Mouse (Mus musculus) forebrain, embryonic 16.5 days (tissue): ENCODE measurements at regions not wholly inside any gene's neighbourhood (a gene's known extent, or its start where the extent isn't known, plus 50 kb on each side); places are given as distances from the start of the nearest gene placed in this dataset.
"Not testable (repeated sequence)": the region's sequence is repeated elsewhere in the genome, so short reads cannot be mapped to it uniquely, and the experiment has no call there.

Experiments
- ATAC-seq: fragments of 200-750 bp; cut with Nextera tagmentation; 2 replicates; pipeline ENCODE4 v1.8.0; 2017; ENCODE audit warnings: mild to moderate bottlenecking, moderate library complexity
- H3K27ac ChIP-seq: fragments of 300-500 bp; sonication (generic); 2 replicates; pipeline ENCODE4 v1.5.1; 2014; ENCODE audit warnings: low read length, control low read depth
- H3K27me3 ChIP-seq: fragments of 300-500 bp; sonication (generic); replicated peaks from 2 replicates; pipeline ENCODE4 v1.6.1; 2014; ENCODE audit warnings: low read length; ENCODE audit not compliant: control insufficient read depth, insufficient read depth
- H3K36me3 ChIP-seq: fragments of 300-500 bp; sonication (generic); 2 replicates; pipeline ENCODE4 v1.6.1; 2014; ENCODE audit not compliant: control insufficient read depth, insufficient read depth
- H3K4me1 ChIP-seq: fragments of 300-500 bp; sonication (generic); replicated peaks from 2 replicates; pipeline ENCODE4 v1.6.1; 2014; ENCODE audit warnings: low read length; ENCODE audit not compliant: control insufficient read depth, insufficient read depth
- H3K4me2 ChIP-seq: fragments of 300-500 bp; sonication (generic); 2 replicates; pipeline ENCODE4 v1.6.1; 2014; ENCODE audit warnings: mild to moderate bottlenecking, low read length, control low read depth
- H3K4me3 ChIP-seq: fragments of 300-500 bp; sonication (generic); replicated peaks from 2 replicates; pipeline ENCODE4 v1.5.1; 2014; ENCODE audit warnings: mild to moderate bottlenecking, low read length, control low read depth
- H3K9ac ChIP-seq: fragments of 300-500 bp; sonication (generic); replicated peaks from 2 replicates; pipeline ENCODE4 v1.6.1; 2014; ENCODE audit warnings: low read depth, low read length, control low read depth
- H3K9me3 ChIP-seq: fragments of 300-500 bp; sonication (generic); 2 replicates; pipeline ENCODE4 v1.6.1; 2016; ENCODE audit warnings: low read length; ENCODE audit not compliant: control insufficient read depth
- WGBS: fragments of 180-500 bp; shearing (Covaris S2); extraction: QIAGEN DNeasy Blood & Tissue Kit; methylation state at CpG from one replicate; pipeline ENCODE4 v1.1.7; 2014; 5-methylcytosine and 5-hydroxymethylcytosine counted together

DNA sequence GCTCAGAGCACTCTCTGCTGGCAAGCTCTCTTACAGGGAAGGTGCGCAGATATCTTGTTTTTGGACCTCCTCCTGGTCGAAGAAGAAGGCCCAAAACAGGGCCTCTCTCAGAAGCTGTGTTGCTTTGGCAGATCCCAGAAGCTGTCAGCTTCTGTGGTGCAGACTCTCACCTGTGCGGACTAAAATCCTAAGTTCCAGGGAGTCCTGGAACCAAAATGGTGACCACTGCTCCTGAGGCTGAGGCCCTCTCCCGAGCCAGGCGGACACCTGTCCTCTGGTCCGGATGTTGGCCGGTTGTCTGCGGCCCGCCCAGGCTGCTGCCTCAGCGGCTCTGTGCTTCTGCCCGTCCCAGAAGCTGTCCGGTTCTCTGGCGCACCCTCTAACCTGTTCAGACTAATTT, 318.6 kb downstream of the Dad1 start:
- not testable (repeated sequence) for H3K4me2 ChIP-seq, H3K9ac ChIP-seq, H3K27ac ChIP-seq, ATAC-seq, H3K36me3 ChIP-seq, H3K9me3 ChIP-seq, H3K4me1 ChIP-seq, H3K27me3 ChIP-seq, H3K4me3 ChIP-seq
- WGBS: 92% methylated on average over 8 of the region's 13 CpGs

DNA sequence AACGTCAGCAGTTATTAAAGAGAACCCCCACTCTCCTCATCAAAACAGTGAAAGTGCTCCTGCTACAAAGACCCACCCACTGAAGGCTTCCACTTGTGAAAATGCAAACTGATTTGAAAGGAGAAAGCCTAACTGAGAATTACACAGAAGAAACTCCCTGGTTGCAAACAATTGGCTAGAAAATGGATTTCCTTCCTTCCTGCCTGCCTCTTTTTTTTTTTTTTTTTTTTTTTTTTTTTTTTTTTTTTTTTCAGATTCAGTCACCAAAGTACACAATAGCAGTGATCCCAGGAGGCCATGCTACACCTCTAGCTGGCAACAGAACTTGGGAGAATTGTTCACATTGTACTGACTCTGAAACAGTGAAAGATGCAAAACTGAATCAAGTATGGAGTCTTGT, 343.0 kb downstream of the Dad1 start:
- ATAC-seq: no peak
- H3K4me2 ChIP-seq: no peak overlapping the region
- no peak overlapping the region for H3K27ac ChIP-seq
- H3K9ac ChIP-seq: no peak overlapping the region
- no peaks in the 10 kb centered on the region for H3K27me3 ChIP-seq
- no peaks in the 10 kb centered on the region for H3K9me3 ChIP-seq
- WGBS: 58% methylated on average over 1 of the region's 1 CpGs
- H3K4me1 ChIP-seq: no peaks in the 10 kb centered on the region
- no peak overlapping the region for H3K4me3 ChIP-seq
- H3K36me3 ChIP-seq: no peaks in the 10 kb centered on the region

DNA sequence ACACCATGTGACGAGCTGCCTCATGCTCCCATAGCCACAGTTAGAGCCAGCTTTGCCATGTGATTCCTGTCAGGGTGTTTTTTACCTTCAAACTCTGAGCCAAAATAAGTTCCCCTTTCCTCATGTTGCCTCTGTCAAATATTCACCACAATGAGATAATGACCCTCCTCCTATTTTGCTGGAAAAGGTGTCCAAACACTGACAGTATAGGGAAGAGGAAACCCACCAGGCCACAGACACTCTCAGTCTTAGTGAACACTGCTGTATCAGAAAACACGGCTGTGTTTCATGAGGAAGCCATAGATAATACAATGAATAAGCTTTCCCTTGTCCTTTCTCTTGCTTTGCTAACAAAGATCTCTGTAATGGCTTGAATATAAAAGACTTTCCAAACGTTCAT, 349.3 kb downstream of the Dad1 start:
- no peak overlapping the region for H3K9ac ChIP-seq
- no peak overlapping the region for H3K4me2 ChIP-seq
- no peak for ATAC-seq
- 52% methylated on average over 3 of the region's 3 CpGs for WGBS
- H3K9me3 ChIP-seq: no peaks in the 10 kb centered on the region
- no peak overlapping the region for H3K27ac ChIP-seq
- no peaks in the 10 kb centered on the region for H3K27me3 ChIP-seq
- H3K4me1 ChIP-seq: no peaks in the 10 kb centered on the region
- H3K36me3 ChIP-seq: no peaks in the 10 kb centered on the region
- H3K4me3 ChIP-seq: no peak overlapping the region

DNA sequence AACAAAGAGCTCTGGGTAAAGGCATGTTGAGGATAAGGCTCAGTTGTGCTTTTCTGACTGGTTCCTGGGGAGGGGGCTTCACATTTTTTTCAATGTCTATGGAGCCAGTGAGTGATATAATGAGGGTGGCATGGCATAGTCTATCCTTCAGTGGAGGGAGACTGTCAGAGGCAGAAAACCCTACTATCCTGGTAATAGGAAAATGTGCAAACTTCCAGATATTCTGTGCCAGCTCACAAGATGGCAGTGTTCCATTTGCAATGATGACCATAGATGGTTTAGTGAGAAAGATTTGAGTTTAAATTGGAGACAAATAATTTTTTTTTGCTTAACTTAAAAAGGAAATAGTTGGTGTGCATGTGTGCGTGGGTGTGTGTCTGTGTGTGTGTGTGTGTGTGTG, 352.8 kb downstream of the Dad1 start:
- Histone ChIP-seq H3K27me3 (no peaks in the 10 kb centered on the region), H3K27ac (no peak overlapping the region), H3K36me3 (no peaks in the 10 kb centered on the region), H3K4me1 (no peaks in the 10 kb centered on the region), H3K4me2 (no peak overlapping the region), H3K9me3 (no peaks in the 10 kb centered on the region), H3K4me3 (no peak overlapping the region), H3K9ac (no peak overlapping the region)
- WGBS: 87% methylated on average over 1 of the region's 1 CpGs
- no peak for ATAC-seq

DNA sequence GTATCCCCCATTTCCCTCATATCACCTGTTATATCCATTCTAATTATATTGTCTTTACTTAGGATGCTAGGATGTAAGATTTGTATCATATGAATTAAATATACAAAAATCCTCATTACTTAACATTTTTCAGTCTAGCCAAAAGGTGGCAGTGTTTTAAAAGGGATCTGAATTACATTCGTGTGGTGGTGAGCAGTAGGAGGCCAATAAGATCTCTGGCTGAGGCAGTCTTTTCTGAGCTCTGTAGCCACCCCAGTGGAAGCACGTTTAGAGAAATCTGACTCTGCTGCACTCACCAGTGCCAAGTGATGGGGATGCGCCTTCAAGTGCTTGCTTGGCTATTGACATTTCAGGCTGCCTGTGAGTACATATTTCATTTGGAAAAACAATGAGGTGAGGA, 372.6 kb downstream of the Dad1 start:
- ATAC-seq: peak; percentile 81
- H3K9me3 ChIP-seq: no peaks in the 10 kb centered on the region
- no peak overlapping the region for H3K9ac ChIP-seq
- no peak overlapping the region for H3K4me2 ChIP-seq
- 8% methylated on average over 3 of the region's 3 CpGs for WGBS
- no peaks in the 10 kb centered on the region for H3K27me3 ChIP-seq
- no peaks in the 10 kb centered on the region for H3K4me1 ChIP-seq
- no peak overlapping the region for H3K4me3 ChIP-seq
- no peaks in the 10 kb centered on the region for H3K36me3 ChIP-seq
- no peak overlapping the region for H3K27ac ChIP-seq

DNA sequence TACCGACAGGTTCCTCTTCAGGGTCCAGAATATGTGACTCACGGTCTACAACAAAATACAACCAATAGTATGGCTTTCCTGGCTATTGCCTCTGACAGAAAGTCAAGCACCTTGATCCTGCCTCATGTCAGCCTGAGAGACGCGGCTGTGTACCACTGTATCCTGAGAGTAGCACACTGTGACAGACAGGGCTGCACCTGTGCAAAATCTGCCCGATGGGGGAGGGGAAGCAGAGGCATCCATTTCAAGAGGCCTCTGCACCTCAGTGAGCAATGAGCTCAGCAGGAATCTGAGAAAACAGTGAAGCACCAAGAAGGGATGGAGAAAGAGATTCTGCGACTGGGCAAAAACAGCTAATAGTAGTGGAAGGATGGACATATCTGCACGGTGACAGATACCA, 377.3 kb downstream of the Dad1 start:
- no peak overlapping the region for H3K27ac ChIP-seq
- no peaks in the 10 kb centered on the region for H3K27me3 ChIP-seq
- H3K36me3 ChIP-seq: no peaks in the 10 kb centered on the region
- H3K9ac ChIP-seq: no peak overlapping the region
- no peak overlapping the region for H3K4me2 ChIP-seq
- H3K9me3 ChIP-seq: no peaks in the 10 kb centered on the region
- H3K4me1 ChIP-seq: no peaks in the 10 kb centered on the region
- WGBS: 76% methylated on average over 7 of the region's 7 CpGs
- ATAC-seq: no peak
- no peak overlapping the region for H3K4me3 ChIP-seq

DNA sequence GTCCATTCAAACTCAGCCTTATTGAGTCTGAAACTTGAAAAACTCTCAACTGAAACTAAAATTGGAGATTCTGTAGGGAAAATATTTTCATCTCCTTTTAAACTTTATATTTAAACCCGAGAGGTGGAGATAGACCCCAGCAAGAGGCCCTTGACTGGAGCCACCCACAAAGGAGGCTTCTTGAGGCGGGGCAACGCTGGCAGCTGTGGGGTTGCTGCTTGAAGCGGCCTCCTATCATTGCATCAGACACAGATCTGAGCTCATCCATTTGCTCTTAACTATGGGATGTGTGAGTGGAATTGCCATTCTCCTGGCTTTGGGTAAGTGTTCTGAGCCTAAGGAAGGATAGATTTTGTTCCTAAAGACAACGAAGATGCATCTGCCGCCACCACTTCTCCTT, 378.2 kb downstream of the Dad1 start:
- H3K36me3 ChIP-seq: no peaks in the 10 kb centered on the region
- H3K27me3 ChIP-seq: no peaks in the 10 kb centered on the region
- no peak for ATAC-seq
- H3K4me2 ChIP-seq: no peak overlapping the region
- 66% methylated on average over 6 of the region's 6 CpGs for WGBS
- no peak overlapping the region for H3K9ac ChIP-seq
- no peaks in the 10 kb centered on the region for H3K4me1 ChIP-seq
- no peak overlapping the region for H3K4me3 ChIP-seq
- H3K9me3 ChIP-seq: no peaks in the 10 kb centered on the region
- H3K27ac ChIP-seq: no peak overlapping the region

DNA sequence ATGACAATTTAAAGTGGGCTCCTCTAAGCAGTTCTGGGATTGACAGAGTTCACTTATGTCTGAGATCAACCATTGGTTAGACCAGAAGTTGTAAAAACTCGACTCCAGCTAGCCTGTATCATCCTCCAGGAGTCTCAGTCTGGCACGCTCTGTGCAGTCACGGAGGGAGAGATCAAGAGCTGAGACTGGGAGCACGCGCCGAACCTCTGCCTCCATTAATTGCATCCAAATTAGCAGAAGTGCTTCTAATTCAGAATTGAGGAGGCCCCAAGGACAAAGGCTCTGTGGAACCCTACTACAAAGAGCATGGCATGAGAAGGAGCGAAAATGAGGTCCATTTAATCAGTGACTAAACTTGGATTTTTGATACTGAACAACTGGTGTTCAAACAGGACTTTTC, 406.9 kb downstream of the Dad1 start:
- 14% methylated on average over 7 of the region's 7 CpGs for WGBS
- Histone ChIP-seq H3K27ac (no peak overlapping the region), H3K4me3 (no peak overlapping the region), H3K4me2 (peak overlapping the region; percentile 29; the same call in 1 of the 2 replicates), H3K27me3 (no peaks in the 10 kb centered on the region), H3K9ac (no peak overlapping the region), H3K9me3 (no peaks in the 10 kb centered on the region), H3K4me1 (no peaks in the 10 kb centered on the region; the same call in 1 of the 2 replicates), H3K36me3 (no peaks in the 10 kb centered on the region)
- peak; percentile 55; the same call in 1 of the 2 replicates for ATAC-seq

DNA sequence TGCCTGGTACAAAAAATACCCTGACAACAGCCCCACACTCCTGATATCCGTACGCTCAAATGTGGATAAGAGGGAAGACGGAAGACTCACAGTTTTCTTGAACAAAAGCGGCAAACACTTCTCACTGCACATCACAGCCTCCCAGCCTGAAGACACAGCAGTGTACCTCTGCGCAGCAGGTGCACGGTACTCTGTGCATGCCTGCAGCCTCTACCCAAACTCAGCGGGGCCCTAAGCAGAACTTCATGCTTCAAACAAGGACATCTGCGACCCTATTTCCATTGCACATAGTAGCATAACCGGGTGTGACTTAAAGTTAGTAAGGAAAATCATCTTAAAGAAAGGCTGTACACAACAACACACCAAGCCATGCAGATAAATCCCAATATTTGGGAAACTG, 408.3 kb downstream of the Dad1 start:
- Histone ChIP-seq H3K27ac (no peak overlapping the region), H3K4me3 (no peak overlapping the region), H3K27me3 (no peaks in the 10 kb centered on the region), H3K4me2 (no peak overlapping the region), H3K4me1 (no peaks in the 10 kb centered on the region; the same call in 1 of the 2 replicates), H3K9ac (no peak overlapping the region), H3K9me3 (no peaks in the 10 kb centered on the region), H3K36me3 (no peaks in the 10 kb centered on the region)
- 95% methylated on average over 9 of the region's 9 CpGs for WGBS
- no peak for ATAC-seq

DNA sequence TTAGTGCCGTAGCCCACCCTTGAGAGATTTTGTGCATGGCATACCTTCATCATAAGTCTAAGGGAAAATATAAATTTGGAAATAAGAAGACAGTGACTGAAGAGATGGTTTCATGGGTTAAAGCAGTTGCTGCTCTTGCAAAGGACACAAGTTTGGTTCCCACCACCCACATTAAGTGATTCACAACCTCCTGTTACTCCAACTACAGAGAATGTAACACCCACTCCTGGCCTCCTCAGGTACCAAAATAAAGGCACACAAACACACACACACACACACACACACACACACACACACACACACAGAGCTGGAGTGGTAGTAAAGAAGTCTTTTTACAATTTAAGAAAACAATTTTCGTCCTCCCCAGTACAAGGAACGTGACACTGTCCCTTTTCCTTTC, 421.4 kb downstream of the Dad1 start:
- 89% methylated on average over 3 of the region's 3 CpGs for WGBS
- no peaks in the 10 kb centered on the region for H3K9me3 ChIP-seq
- H3K36me3 ChIP-seq: no peaks in the 10 kb centered on the region
- H3K9ac ChIP-seq: no peak overlapping the region
- no peaks in the 10 kb centered on the region for H3K4me1 ChIP-seq
- no peak for ATAC-seq
- H3K4me2 ChIP-seq: no peak overlapping the region
- H3K27ac ChIP-seq: no peak overlapping the region
- H3K4me3 ChIP-seq: no peak overlapping the region
- H3K27me3 ChIP-seq: no peaks in the 10 kb centered on the region
